Mouse (Mus musculus): ENCODE results near the gene Akt1. TPM values are rescaled to one million over a fixed set of nuclear protein-coding genes. Genes with fewer than 3 reads are reported as not detected.

Akt1 gene
- polyA plus RNA-seq, 1 experiment, result 29.1 TPM

GRCm38 (mm10) chr12:112702374-112703320 is 28.0 kb upstream of the Akt1 start:
- TF ChIP-seq POLR2A (IDR thresholded peaks at IDR 0.05; ENCODE audit: control insufficient read depth, low read depth, low read length), result no peak
- TF ChIP-seq CTCF (IDR thresholded peaks at IDR 0.05; ENCODE audit: control insufficient read depth, insufficient read depth, insufficient replicate concordance, low read depth, low read length), result no peak
- Histone ChIP-seq H3K36me3 (ENCODE audit: control insufficient read depth, insufficient read depth, low read length) (no peaks in the 10 kb centered on the region), H3K4me3 (ENCODE audit: control insufficient read depth, low read depth, low read length) (no peak overlapping the region), H3K27ac (ENCODE audit: control insufficient read depth, insufficient read depth, low read depth, low read length) (no peak overlapping the region), H3K27me3 (ENCODE audit: control insufficient read depth, insufficient read depth, low read length) (no peaks in the 10 kb centered on the region), H3K4me1 (ENCODE audit: control insufficient read depth, insufficient read depth, low read length) (peaks cover 2% of the 10 kb centered on the region)

- no peak overlapping the region for H3K27ac ChIP-seq (ENCODE audit: control insufficient read depth, insufficient read depth, low read depth, low read length)
- no peak for TF ChIP-seq POLR2A (IDR thresholded peaks at IDR 0.05; ENCODE audit: control insufficient read depth, low read depth, low read length)
- TF ChIP-seq CTCF (IDR thresholded peaks at IDR 0.05; ENCODE audit: control insufficient read depth, insufficient read depth, insufficient replicate concordance, low read depth, low read length), result no peak
- no peaks in the 10 kb centered on the region for H3K27me3 ChIP-seq (ENCODE audit: control insufficient read depth, insufficient read depth, low read length)
Observed at GRCm38 (mm10) chr12:112700522-112700921, 25.8 kb upstream of the Akt1 start.

GRCm38 (mm10) chr12:112696806-112697425 is 22.2 kb upstream of the Akt1 start:
- Histone ChIP-seq H3K4me1 (ENCODE audit: control insufficient read depth, insufficient read depth, low read length) (peaks cover 9% of the 10 kb centered on the region), H3K27ac (ENCODE audit: control insufficient read depth, insufficient read depth, low read depth, low read length) (no peak overlapping the region), H3K27me3 (ENCODE audit: control insufficient read depth, insufficient read depth, low read length) (no peaks in the 10 kb centered on the region), H3K4me3 (ENCODE audit: control insufficient read depth, low read depth, low read length) (no peak overlapping the region), H3K36me3 (ENCODE audit: control insufficient read depth, insufficient read depth, low read length) (no peaks in the 10 kb centered on the region)
- TF ChIP-seq POLR2A (IDR thresholded peaks at IDR 0.05; ENCODE audit: control insufficient read depth, low read depth, low read length) (no peak), CTCF (IDR thresholded peaks at IDR 0.05; ENCODE audit: control insufficient read depth, insufficient read depth, insufficient replicate concordance, low read depth, low read length) (no peak)

More at GRCm38 (mm10) chr12:112700522-112700921, 25.8 kb upstream of the Akt1 start:
- Histone ChIP-seq H3K4me1 (ENCODE audit: control insufficient read depth, insufficient read depth, low read length) (no peaks in the 10 kb centered on the region), H3K36me3 (ENCODE audit: control insufficient read depth, insufficient read depth, low read length) (no peaks in the 10 kb centered on the region), H3K4me3 (ENCODE audit: control insufficient read depth, low read depth, low read length) (peak overlapping the region; percentile 32)

DNA sequence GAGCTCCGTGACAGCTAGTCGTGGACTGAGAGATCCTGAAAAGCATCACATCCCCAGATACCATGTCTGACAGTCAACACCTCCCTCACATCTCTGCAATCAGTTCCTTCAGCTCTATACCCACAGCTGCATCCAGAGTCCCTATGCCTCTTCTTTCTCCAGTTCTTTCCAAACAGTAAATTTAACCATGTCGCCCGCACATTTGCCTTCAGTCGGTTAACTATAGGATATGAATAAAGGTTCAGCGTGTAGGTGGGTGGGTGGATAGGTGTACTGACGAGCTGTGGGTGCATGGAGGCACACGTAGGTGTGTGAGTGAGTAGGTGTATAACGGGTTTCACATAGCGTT is 19.4 kb upstream of the Akt1 start:
- peak overlapping the region; percentile 86; the same call in 1 of the 2 replicates for H3K4me3 ChIP-seq (ENCODE audit: control insufficient read depth, low read depth, low read length)
- no peaks in the 10 kb centered on the region for H3K36me3 ChIP-seq (ENCODE audit: control insufficient read depth, insufficient read depth, low read length)
- TF ChIP-seq POLR2A (IDR thresholded peaks at IDR 0.05; ENCODE audit: control insufficient read depth, low read depth, low read length) (no peak), CTCF (IDR thresholded peaks at IDR 0.05; ENCODE audit: control insufficient read depth, insufficient read depth, insufficient replicate concordance, low read depth, low read length) (no peak)
- H3K27ac ChIP-seq (ENCODE audit: control insufficient read depth, insufficient read depth, low read depth, low read length), result no peak overlapping the region
- no peaks in the 10 kb centered on the region for H3K27me3 ChIP-seq (ENCODE audit: control insufficient read depth, insufficient read depth, low read length)
- peaks cover 11% of the 10 kb centered on the region for H3K4me1 ChIP-seq (ENCODE audit: control insufficient read depth, insufficient read depth, low read length)

GRCm38 (mm10) chr12:112693185-112694126 is 18.8 kb upstream of the Akt1 start:
- peak overlapping the region; percentile 72 for H3K27ac ChIP-seq (ENCODE audit: control insufficient read depth, insufficient read depth, low read depth, low read length)

GRCm38 (mm10) chr12:112688458-112688857 is 13.8 kb upstream of the Akt1 start:
- Histone ChIP-seq H3K4me1 (ENCODE audit: control insufficient read depth, insufficient read depth, low read length) (peaks cover 8% of the 10 kb centered on the region), H3K27me3 (ENCODE audit: control insufficient read depth, insufficient read depth, low read length) (no peaks in the 10 kb centered on the region), H3K4me3 (ENCODE audit: control insufficient read depth, low read depth, low read length) (no peak overlapping the region), H3K36me3 (ENCODE audit: control insufficient read depth, insufficient read depth, low read length) (no peaks in the 10 kb centered on the region), H3K27ac (ENCODE audit: control insufficient read depth, insufficient read depth, low read depth, low read length) (no peak overlapping the region)
- TF ChIP-seq CTCF (IDR thresholded peaks at IDR 0.05; ENCODE audit: control insufficient read depth, insufficient read depth, insufficient replicate concordance, low read depth, low read length), result no peak

More at GRCm38 (mm10) chr12:112693185-112694126, 18.8 kb upstream of the Akt1 start:
- no peaks in the 10 kb centered on the region for H3K36me3 ChIP-seq (ENCODE audit: control insufficient read depth, insufficient read depth, low read length)
- H3K4me3 ChIP-seq (ENCODE audit: control insufficient read depth, low read depth, low read length), result peak overlapping the region; percentile 86
- no peak for TF ChIP-seq CTCF (IDR thresholded peaks at IDR 0.05; ENCODE audit: control insufficient read depth, insufficient read depth, insufficient replicate concordance, low read depth, low read length)
- TF ChIP-seq POLR2A (IDR thresholded peaks at IDR 0.05; ENCODE audit: control insufficient read depth, low read depth, low read length), result peak; percentile 98
- H3K4me1 ChIP-seq (ENCODE audit: control insufficient read depth, insufficient read depth, low read length), result peaks cover 11% of the 10 kb centered on the region
- H3K27me3 ChIP-seq (ENCODE audit: control insufficient read depth, insufficient read depth, low read length), result no peaks in the 10 kb centered on the region

Measured in testis, adult 2 months (tissue).